Mouse (Mus musculus): Measurements from ENCODE around the gene Hmcn2. TPM values are rescaled to one million over a fixed set of nuclear protein-coding genes. Genes with fewer than 3 reads are reported as not detected.

Gene Hmcn2
- total and polyA plus RNA-seq, 3 experiments = 7.2 to 24.3 (median 8.3) TPM

GRCm38 (mm10) chr2:31460025-31460571 is 145.9 kb downstream of the Hmcn2 start:
- intact Hi-C loops (cut with DNase I) = no loop called here
- Histone ChIP-seq H3K27me3 (ENCODE audit: control insufficient read depth, insufficient read depth, low read length) (peaks cover 7% of the 10 kb centered on the region), H3K27ac (no peak overlapping the region), H3K79me2 (replicated peaks; ENCODE audit: control insufficient read depth, insufficient read depth, low read length) (no peaks in the 10 kb centered on the region), H3K4me3 (peak overlapping the region; percentile 24; the same call in 1 of the 2 replicates), H3K9ac (ENCODE audit: low read depth, low read length) (0 out of 2 replicates have a peak overlapping the region, but pooled peaks have one; percentile 22), H3K36me3 (ENCODE audit: control insufficient read depth, insufficient read depth, low read length) (no peaks in the 10 kb centered on the region), H3K4me1 (ENCODE audit: control insufficient read depth, insufficient read depth, low read length) (no peaks in the 10 kb centered on the region)
- TF ChIP-seq CTCF (IDR thresholded peaks at IDR 0.05) (peak; percentile 67), EP300 (IDR thresholded peaks at IDR 0.05; ENCODE audit: insufficient read depth, low read depth, low read length) (no peak), POLR2A (IDR thresholded peaks at IDR 0.05; ENCODE audit: insufficient read depth, low read depth, low read length) (no peak)
- 9% methylated on average over 48 of the region's 48 CpGs for WGBS
- DNase-seq = peak; percentile 37 to 42

GRCm38 (mm10) chr2:31460920-31461319 is 146.7 kb downstream of the Hmcn2 start:
- DNase-seq = no peak
- TF ChIP-seq EP300 (IDR thresholded peaks at IDR 0.05; ENCODE audit: insufficient read depth, low read depth, low read length) = no peak
- TF ChIP-seq POLR2A (IDR thresholded peaks at IDR 0.05; ENCODE audit: insufficient read depth, low read depth, low read length) = no peak
- TF ChIP-seq CTCF (IDR thresholded peaks at IDR 0.05) = no peak
- intact Hi-C loops (cut with DNase I) = no loop called here
- H3K27me3 ChIP-seq (ENCODE audit: control insufficient read depth, insufficient read depth, low read length) = peaks cover 7% of the 10 kb centered on the region
- H3K4me1 ChIP-seq (ENCODE audit: control insufficient read depth, insufficient read depth, low read length) = no peaks in the 10 kb centered on the region
- no peaks in the 10 kb centered on the region for H3K79me2 ChIP-seq (replicated peaks; ENCODE audit: control insufficient read depth, insufficient read depth, low read length)
- no peak overlapping the region for H3K27ac ChIP-seq
- WGBS = 84% methylated on average over 7 of the region's 7 CpGs
- no peak overlapping the region for H3K9ac ChIP-seq (ENCODE audit: low read depth, low read length)
- no peaks in the 10 kb centered on the region for H3K36me3 ChIP-seq (ENCODE audit: control insufficient read depth, insufficient read depth, low read length)
- no peak overlapping the region for H3K4me3 ChIP-seq

GRCm38 (mm10) chr2:31462051-31462450 is 147.8 kb downstream of the Hmcn2 start:
- no peaks in the 10 kb centered on the region for H3K79me2 ChIP-seq (replicated peaks; ENCODE audit: control insufficient read depth, insufficient read depth, low read length)
- no peaks in the 10 kb centered on the region for H3K4me1 ChIP-seq (ENCODE audit: control insufficient read depth, insufficient read depth, low read length)
- no peak for DNase-seq
- H3K4me3 ChIP-seq = no peak overlapping the region
- TF ChIP-seq POLR2A (IDR thresholded peaks at IDR 0.05; ENCODE audit: insufficient read depth, low read depth, low read length) = no peak
- no peak for TF ChIP-seq EP300 (IDR thresholded peaks at IDR 0.05; ENCODE audit: insufficient read depth, low read depth, low read length)
- no peak for TF ChIP-seq CTCF (IDR thresholded peaks at IDR 0.05)
- no peak overlapping the region for H3K27ac ChIP-seq
- no peak overlapping the region for H3K9ac ChIP-seq (ENCODE audit: low read depth, low read length)
- 41% methylated on average over 8 of the region's 8 CpGs for WGBS
- H3K36me3 ChIP-seq (ENCODE audit: control insufficient read depth, insufficient read depth, low read length) = no peaks in the 10 kb centered on the region
- intact Hi-C loops (cut with DNase I) = no loop called here
- peaks cover 7% of the 10 kb centered on the region for H3K27me3 ChIP-seq (ENCODE audit: control insufficient read depth, insufficient read depth, low read length)

- TF ChIP-seq POLR2A (IDR thresholded peaks at IDR 0.05; ENCODE audit: insufficient read depth, low read depth, low read length) = no peak
- TF ChIP-seq CTCF (IDR thresholded peaks at IDR 0.05) = no peak
- Histone ChIP-seq H3K4me3 (no peak overlapping the region), H3K27ac (no peak overlapping the region), H3K4me1 (ENCODE audit: control insufficient read depth, insufficient read depth, low read length) (no peaks in the 10 kb centered on the region), H3K27me3 (ENCODE audit: control insufficient read depth, insufficient read depth, low read length) (peaks cover 7% of the 10 kb centered on the region), H3K9ac (ENCODE audit: low read depth, low read length) (no peak overlapping the region), H3K36me3 (ENCODE audit: control insufficient read depth, insufficient read depth, low read length) (no peaks in the 10 kb centered on the region), H3K79me2 (replicated peaks; ENCODE audit: control insufficient read depth, insufficient read depth, low read length) (no peaks in the 10 kb centered on the region)
- WGBS = 83% methylated on average over 7 of the region's 7 CpGs
- no peak for DNase-seq
- intact Hi-C loops (cut with DNase I) = no loop called here
Measured at GRCm38 (mm10) chr2:31463253-31463652, 149.0 kb downstream of the Hmcn2 start.

GRCm38 (mm10) chr2:31463696-31464528 is 149.7 kb downstream of the Hmcn2 start:
- H3K4me3 ChIP-seq = no peak overlapping the region
- no peak overlapping the region for H3K9ac ChIP-seq (ENCODE audit: low read depth, low read length)
- peaks cover 7% of the 10 kb centered on the region for H3K27me3 ChIP-seq (ENCODE audit: control insufficient read depth, insufficient read depth, low read length)
- no peaks in the 10 kb centered on the region for H3K79me2 ChIP-seq (replicated peaks; ENCODE audit: control insufficient read depth, insufficient read depth, low read length)
- no peaks in the 10 kb centered on the region for H3K36me3 ChIP-seq (ENCODE audit: control insufficient read depth, insufficient read depth, low read length)
- intact Hi-C loops (cut with DNase I) = no loop called here
- no peaks in the 10 kb centered on the region for H3K4me1 ChIP-seq (ENCODE audit: control insufficient read depth, insufficient read depth, low read length)
- H3K27ac ChIP-seq = no peak overlapping the region
- 62% methylated on average over 8 of the region's 8 CpGs for WGBS
- DNase-seq = no peak
- TF ChIP-seq POLR2A (IDR thresholded peaks at IDR 0.05; ENCODE audit: insufficient read depth, low read depth, low read length) (no peak), EP300 (IDR thresholded peaks at IDR 0.05; ENCODE audit: insufficient read depth, low read depth, low read length) (no peak), CTCF (IDR thresholded peaks at IDR 0.05) (no peak)

GRCm38 (mm10) chr2:31464529-31464910 is 150.3 kb downstream of the Hmcn2 start:
- Histone ChIP-seq H3K4me3 (no peak overlapping the region), H3K36me3 (ENCODE audit: control insufficient read depth, insufficient read depth, low read length) (no peaks in the 10 kb centered on the region), H3K79me2 (replicated peaks; ENCODE audit: control insufficient read depth, insufficient read depth, low read length) (no peaks in the 10 kb centered on the region), H3K4me1 (ENCODE audit: control insufficient read depth, insufficient read depth, low read length) (no peaks in the 10 kb centered on the region; the same call in 1 of the 2 replicates), H3K27ac (no peak overlapping the region), H3K27me3 (ENCODE audit: control insufficient read depth, insufficient read depth, low read length) (peaks cover 7% of the 10 kb centered on the region), H3K9ac (ENCODE audit: low read depth, low read length) (no peak overlapping the region)
- intact Hi-C loops (cut with DNase I) = no loop called here
- no peak for TF ChIP-seq CTCF (IDR thresholded peaks at IDR 0.05)
- TF ChIP-seq EP300 (IDR thresholded peaks at IDR 0.05; ENCODE audit: insufficient read depth, low read depth, low read length) = no peak
- TF ChIP-seq POLR2A (IDR thresholded peaks at IDR 0.05; ENCODE audit: insufficient read depth, low read depth, low read length) = no peak
- 80% methylated on average over 6 of the region's 6 CpGs for WGBS
- DNase-seq = no peak

Measured in heart, adult 2 months (tissue).